Mouse (Mus musculus) hindbrain, embryonic 16.5 days (tissue): ENCODE results near the gene Nfu1. TPM values are rescaled to one million over a fixed set of nuclear protein-coding genes. Genes with fewer than 3 reads are reported as not detected.

Experiments used
- ATAC-seq: fragments of 200-750 bp; cut with Nextera tagmentation; 2 replicates; pipeline ENCODE4 v1.8.0; 2017; ENCODE audit warnings: moderate TSS enrichment, moderate library complexity
- H3K27ac ChIP-seq: fragments of 300-500 bp; sonication (generic); 2 replicates; pipeline ENCODE4 v1.5.1; 2014; ENCODE audit warnings: low read depth, mild to moderate bottlenecking, control low read depth, low read length, moderate library complexity
- H3K27me3 ChIP-seq: fragments of 300-500 bp; sonication (generic); replicated peaks from 2 replicates; pipeline ENCODE4 v1.6.1; 2014; ENCODE audit warnings: low read length; ENCODE audit not compliant: control insufficient read depth, insufficient read depth
- H3K36me3 ChIP-seq: fragments of 300-500 bp; sonication (generic); 2 replicates; pipeline ENCODE4 v1.6.1; 2014; ENCODE audit warnings: mild to moderate bottlenecking, low read length, moderate library complexity, mixed read lengths; ENCODE audit not compliant: control insufficient read depth, insufficient read depth
- H3K4me1 ChIP-seq: fragments of 300-500 bp; sonication (generic); 2 replicates; pipeline ENCODE4 v1.6.1; 2014; ENCODE audit warnings: low read depth, low read length; ENCODE audit not compliant: control insufficient read depth, insufficient read depth
- H3K4me2 ChIP-seq: fragments of 300-500 bp; sonication (generic); 2 replicates; pipeline ENCODE4 v1.6.1; 2014; ENCODE audit warnings: mild to moderate bottlenecking, low read length, control low read depth, moderate library complexity
- H3K4me3 ChIP-seq: fragments of 300-500 bp; sonication (generic); 2 replicates; pipeline ENCODE4 v1.5.1; 2014; ENCODE audit warnings: mild to moderate bottlenecking, low read length, control low read depth, moderate library complexity
- H3K9ac ChIP-seq: fragments of 300-500 bp; sonication (generic); 2 replicates; pipeline ENCODE4 v1.6.1; 2014; ENCODE audit warnings: low read depth, mild to moderate bottlenecking, control low read depth, low read length, moderate library complexity
- H3K9me3 ChIP-seq: fragments of 300-500 bp; sonication (generic); 2 replicates; pipeline ENCODE4 v1.6.1; 2014; ENCODE audit warnings: mild to moderate bottlenecking, low read length, moderate library complexity; ENCODE audit not compliant: control insufficient read depth
- WGBS: fragments of 180-500 bp; shearing (Covaris S2); extraction: QIAGEN DNeasy Blood & Tissue Kit; methylation state at CpG from one replicate; pipeline ENCODE4 v1.1.7; 2014; 5-methylcytosine and 5-hydroxymethylcytosine counted together
- polyA plus RNA-seq: library from polyadenylated mRNA; unstranded; fragments of >200 nt; fragmentation: Nextera tagmentation; extraction: Ambion mirVana; gene quantifications from 2 replicates; pipeline ENCODE4 v1.2.1, GENCODE M21; 2015

Gene Nfu1
- 144 and 154 TPM in 2 replicates for polyA plus RNA-seq

DNA sequence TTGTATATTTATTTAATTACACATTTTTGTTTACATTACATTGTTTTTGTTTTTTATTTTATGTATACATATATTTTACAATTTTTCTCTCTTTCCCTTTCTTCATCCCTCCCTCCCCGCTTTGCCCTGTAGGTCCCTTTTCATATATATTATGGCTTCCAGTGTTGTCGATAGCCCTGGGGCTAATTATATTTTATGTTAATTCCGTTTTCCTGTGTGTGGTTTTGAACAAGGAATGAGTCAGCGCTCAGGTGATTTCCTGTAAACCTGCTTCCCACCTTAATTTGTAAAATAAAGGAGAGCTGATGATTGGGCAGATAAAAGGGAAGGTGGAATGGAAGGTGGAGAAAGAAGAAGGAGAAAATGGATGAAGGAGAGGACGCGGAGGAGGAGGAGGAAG is at the start of gene Nfu1:
Gene Nfu1 (plus strand): TSS at position 350 of the 400 bp plus-strand sequence.
- ATAC-seq, result no peak
- no peaks in the 10 kb centered on the region for H3K9me3 ChIP-seq
- H3K27me3 ChIP-seq, result no peaks in the 10 kb centered on the region
- peak within 1 kb of the TSS; percentile 90 for H3K27ac ChIP-seq
- H3K4me2 ChIP-seq, result peak within 1 kb of the TSS; percentile 69
- WGBS, result 81% methylated on average over 6 of the region's 6 CpGs
- H3K4me3 ChIP-seq, result peak within 1 kb of the TSS; percentile 96
- peaks cover 7% of the 10 kb centered on the region for H3K4me1 ChIP-seq
- H3K9ac ChIP-seq, result peak within 1 kb of the TSS; percentile 99
- H3K36me3 ChIP-seq, result peaks cover 5% of the 10 kb centered on the region; the same call in 1 of the 2 replicates

DNA sequence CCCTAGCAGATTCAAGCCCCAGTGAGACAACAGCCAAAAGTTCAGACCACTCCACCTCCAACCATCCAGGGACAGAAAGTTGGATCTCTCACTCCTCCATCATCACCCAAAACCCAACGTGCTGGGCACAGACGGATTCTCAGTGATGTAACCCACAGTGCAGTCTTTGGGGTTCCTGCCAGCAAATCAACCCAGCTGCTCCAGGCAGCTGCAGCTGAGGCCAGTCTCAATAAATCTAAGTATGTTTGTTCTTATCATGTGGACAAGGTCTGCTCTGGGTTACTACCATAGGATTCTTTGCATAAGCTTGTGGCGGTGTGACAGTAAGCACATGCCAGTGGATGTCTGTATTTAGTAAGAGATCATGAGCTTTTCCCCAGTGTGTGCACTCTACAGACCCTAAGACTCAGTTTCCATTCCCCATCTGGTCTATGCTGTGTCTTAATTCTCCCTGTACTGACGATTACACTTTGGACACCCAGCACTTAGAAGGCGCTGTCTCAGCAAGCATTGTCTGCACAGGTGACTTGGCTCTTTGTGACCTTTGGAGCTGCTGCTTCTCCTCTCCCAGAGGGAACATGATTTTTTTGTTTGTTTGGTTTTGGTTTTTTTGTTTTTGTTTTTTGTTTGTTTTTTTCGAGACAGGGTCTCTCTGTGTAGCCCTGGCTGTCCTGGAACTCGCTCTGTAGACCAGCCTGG is 44.9 kb upstream of the Nfu1 start:
- ATAC-seq, result no peak
- H3K4me3 ChIP-seq, result no peak overlapping the region
- 91% methylated on average over 7 of the region's 7 CpGs for WGBS
- H3K4me1 ChIP-seq, result no peaks in the 10 kb centered on the region
- no peak overlapping the region for H3K9ac ChIP-seq
- no peak overlapping the region for H3K27ac ChIP-seq
- no peaks in the 10 kb centered on the region for H3K27me3 ChIP-seq
- H3K9me3 ChIP-seq, result no peaks in the 10 kb centered on the region
- peaks cover 19% of the 10 kb centered on the region for H3K36me3 ChIP-seq
- H3K4me2 ChIP-seq, result no peak overlapping the region

DNA sequence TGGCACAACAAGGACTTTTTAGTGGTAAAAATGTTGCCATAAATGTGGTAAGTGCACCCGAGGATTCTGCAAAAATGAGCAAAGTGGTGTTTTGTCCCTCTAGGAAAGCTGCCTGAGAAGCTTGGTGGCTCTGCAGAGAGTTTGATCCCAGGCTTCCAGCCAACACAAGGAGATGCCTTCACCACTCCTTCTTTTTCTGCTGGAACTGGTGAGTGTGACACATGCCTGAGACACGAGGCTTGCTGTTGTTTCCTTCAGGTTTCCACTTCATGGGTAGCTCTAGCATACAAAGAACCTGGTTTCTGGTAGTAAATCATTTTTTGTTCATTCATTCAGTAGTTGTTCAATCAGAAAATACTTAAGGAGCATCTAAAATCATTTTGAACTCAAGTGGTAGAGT is 41.9 kb upstream of the Nfu1 start:
- no peaks in the 10 kb centered on the region for H3K9me3 ChIP-seq
- no peaks in the 10 kb centered on the region for H3K4me1 ChIP-seq
- H3K4me2 ChIP-seq, result no peak overlapping the region
- no peak overlapping the region for H3K27ac ChIP-seq
- WGBS, result 87% methylated on average over 2 of the region's 2 CpGs
- ATAC-seq, result no peak
- no peaks in the 10 kb centered on the region for H3K27me3 ChIP-seq
- no peak overlapping the region for H3K4me3 ChIP-seq
- peaks cover 18% of the 10 kb centered on the region for H3K36me3 ChIP-seq
- no peak overlapping the region for H3K9ac ChIP-seq

DNA sequence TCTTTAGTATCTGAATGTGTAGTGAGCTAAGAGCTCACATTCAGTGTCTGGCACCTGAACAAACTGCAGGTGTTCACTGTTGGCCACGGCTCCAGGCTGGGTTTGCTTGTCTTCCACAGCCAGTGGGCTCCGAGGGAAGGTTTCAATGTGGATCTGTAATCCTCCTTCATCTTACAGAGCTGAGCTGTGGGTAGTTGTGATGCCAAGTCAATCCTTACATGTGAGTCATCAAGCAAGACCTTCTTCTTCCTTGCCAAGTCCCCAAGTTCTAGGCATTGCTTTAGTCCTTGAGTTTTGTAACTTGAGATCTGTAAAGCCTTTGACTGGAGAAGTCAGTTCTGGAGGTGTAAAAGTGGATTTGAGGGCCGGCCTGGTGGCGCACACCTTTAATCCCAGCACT is 35.1 kb upstream of the Nfu1 start:
- Histone ChIP-seq H3K9ac (no peak overlapping the region), H3K36me3 (peaks cover 22% of the 10 kb centered on the region), H3K4me1 (no peaks in the 10 kb centered on the region), H3K4me3 (no peak overlapping the region), H3K9me3 (no peaks in the 10 kb centered on the region), H3K4me2 (no peak overlapping the region), H3K27me3 (no peaks in the 10 kb centered on the region), H3K27ac (no peak overlapping the region)
- WGBS, result 97% methylated on average over 4 of the region's 4 CpGs
- ATAC-seq, result no peak

DNA sequence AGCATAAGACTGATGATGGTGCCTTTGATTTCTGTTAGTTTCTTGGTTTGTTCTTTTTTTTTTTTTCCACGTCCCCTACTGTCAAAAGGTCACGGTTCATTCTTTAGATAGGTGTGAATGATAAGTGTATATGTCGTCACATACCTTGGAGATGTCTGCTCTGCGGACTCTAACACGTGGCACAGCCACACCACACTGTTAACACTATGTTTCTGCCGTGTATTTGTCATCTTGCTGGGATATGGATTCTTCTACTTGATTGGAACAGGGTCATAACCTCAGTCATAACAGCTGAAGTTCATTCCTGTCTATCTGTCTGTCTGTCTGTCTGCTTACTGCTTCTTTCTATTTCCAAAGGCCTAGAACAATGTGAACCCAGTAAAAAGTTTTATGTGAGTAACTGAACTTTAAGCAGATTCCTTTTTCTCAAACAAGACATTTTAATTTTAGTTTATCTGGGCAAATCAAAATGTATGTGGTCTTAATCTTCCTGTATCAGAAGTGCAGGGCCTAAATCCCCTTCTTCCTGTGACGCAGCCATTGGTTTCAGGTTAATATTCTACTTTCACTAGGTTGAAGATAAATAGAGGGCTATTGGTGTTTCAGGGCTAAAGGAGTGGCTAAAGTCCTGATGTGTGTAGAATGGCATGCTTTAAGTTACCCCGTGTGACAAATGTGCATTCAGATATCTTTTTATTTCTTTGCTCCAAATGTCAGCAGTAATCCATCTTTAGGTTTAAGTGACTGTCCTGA is 30.7 kb upstream of the Nfu1 start:
- WGBS, result 88% methylated on average over 8 of the region's 8 CpGs
- Histone ChIP-seq H3K4me2 (no peak overlapping the region), H3K36me3 (peaks cover 15% of the 10 kb centered on the region), H3K9ac (no peak overlapping the region), H3K4me3 (no peak overlapping the region), H3K4me1 (no peaks in the 10 kb centered on the region), H3K27me3 (no peaks in the 10 kb centered on the region), H3K27ac (no peak overlapping the region), H3K9me3 (no peaks in the 10 kb centered on the region)
- ATAC-seq, result no peak

DNA sequence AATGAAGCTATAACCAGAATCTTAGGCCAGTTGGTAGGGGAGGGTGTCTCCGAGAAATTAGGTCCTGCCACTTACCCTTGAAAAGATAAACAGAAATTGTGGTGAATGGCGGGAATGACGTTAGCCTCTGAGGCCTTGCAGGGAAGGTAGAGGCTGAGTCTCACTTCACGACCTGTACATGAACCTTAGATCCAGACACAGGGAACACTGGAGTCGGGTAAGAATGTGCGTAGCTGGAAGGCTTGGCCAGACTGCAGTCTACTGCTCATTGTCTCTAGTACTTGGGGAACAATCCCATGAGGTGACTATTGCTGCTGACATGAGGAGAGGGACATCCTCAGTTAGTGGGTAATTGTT is 30.1 kb upstream of the Nfu1 start:
- H3K4me2 ChIP-seq, result no peak overlapping the region
- peaks cover 13% of the 10 kb centered on the region for H3K36me3 ChIP-seq
- ATAC-seq, result no peak
- H3K4me3 ChIP-seq, result no peak overlapping the region
- no peak overlapping the region for H3K27ac ChIP-seq
- no peaks in the 10 kb centered on the region for H3K4me1 ChIP-seq
- no peaks in the 10 kb centered on the region for H3K9me3 ChIP-seq
- H3K9ac ChIP-seq, result no peak overlapping the region
- WGBS, result 83% methylated on average over 6 of the region's 6 CpGs
- no peaks in the 10 kb centered on the region for H3K27me3 ChIP-seq

DNA sequence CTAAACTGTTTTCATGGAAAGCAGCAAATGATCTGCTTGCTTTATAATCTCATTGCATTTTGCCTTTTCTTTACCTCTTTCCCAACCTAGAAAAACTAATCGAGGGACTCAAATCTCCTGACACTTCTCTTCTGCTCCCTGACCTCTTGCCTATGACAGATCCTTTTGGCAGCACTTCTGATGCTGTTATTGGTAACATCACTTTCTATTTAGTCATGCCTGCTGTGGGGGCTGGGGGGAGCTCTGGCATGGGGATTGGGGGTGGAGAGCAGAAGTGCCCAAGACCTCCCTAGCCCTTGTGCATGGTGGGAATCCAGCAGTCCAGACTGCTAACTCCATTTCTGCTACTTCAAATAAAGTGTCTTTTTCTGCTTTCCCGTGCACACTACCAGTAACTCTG is 27.8 kb upstream of the Nfu1 start:
- no peak for ATAC-seq
- Histone ChIP-seq H3K36me3 (peaks cover 12% of the 10 kb centered on the region; the same call in 1 of the 2 replicates), H3K4me3 (no peak overlapping the region), H3K27ac (no peak overlapping the region), H3K9ac (no peak overlapping the region), H3K4me1 (no peaks in the 10 kb centered on the region), H3K9me3 (no peaks in the 10 kb centered on the region), H3K4me2 (no peak overlapping the region), H3K27me3 (no peaks in the 10 kb centered on the region)
- WGBS, result 85% methylated on average over 2 of the region's 2 CpGs

DNA sequence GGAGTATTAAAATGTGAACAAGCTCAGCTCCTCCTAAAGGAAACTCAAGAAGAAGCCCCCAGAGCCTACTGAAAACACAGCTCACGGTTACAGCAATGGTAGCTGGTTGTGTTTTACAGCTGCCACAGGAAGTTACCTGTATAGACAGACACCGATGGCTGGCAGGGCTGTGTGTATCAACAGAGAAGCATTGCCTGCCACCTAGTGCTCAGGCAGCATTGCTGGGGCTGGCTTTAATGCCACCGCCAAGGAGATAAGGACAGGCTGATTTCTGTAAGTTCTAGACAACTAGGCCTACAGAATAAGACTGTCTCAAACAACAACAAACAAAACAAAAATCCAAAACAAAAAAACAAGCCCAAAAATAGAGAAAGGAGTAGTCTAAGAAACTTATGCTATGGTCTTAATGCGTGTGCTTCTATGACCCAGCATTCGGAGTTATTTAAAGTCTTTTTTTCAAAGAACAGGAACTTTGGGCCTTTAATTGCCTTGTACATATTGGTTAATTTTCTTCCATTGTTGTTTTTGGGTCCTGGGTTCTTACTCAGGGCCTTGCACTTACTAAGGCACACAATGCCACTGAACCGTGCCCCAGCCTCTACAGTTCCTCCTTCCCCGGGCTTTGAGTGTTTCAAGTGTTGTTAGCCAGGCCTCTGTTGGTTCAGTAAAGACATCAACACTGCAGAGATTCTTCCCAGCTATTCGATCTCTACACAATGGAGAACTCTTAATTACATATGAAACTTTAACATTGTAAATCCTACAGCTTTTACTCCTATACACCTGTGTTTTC is 23.5 kb upstream of the Nfu1 start:
- 85% methylated on average over 8 of the region's 8 CpGs for WGBS
- Histone ChIP-seq H3K9ac (no peak overlapping the region), H3K4me2 (no peak overlapping the region), H3K4me1 (no peaks in the 10 kb centered on the region), H3K36me3 (peaks cover 12% of the 10 kb centered on the region; the same call in 1 of the 2 replicates), H3K9me3 (no peaks in the 10 kb centered on the region), H3K4me3 (no peak overlapping the region), H3K27me3 (no peaks in the 10 kb centered on the region), H3K27ac (no peak overlapping the region)
- no peak for ATAC-seq

DNA sequence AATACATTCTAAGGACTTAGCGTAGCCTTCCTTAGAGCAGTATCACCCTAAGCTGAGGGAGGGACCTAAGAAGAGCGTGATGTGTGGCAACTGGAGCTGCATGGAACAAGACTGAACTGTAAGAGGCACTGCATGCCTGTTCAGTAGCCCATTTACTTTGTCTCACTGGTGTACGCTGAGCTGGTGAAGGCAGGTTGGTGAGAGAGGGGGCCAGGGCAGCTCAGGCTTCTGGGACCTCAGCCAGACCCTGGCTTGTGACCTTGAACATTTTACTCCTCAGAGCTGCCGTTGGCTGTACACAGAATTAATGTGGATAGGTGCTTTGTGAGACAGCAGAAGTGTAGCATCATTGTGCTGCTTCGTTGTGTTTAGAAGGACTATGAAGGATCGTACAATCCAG is 19.5 kb upstream of the Nfu1 start:
- Histone ChIP-seq H3K27me3 (no peaks in the 10 kb centered on the region), H3K9me3 (no peaks in the 10 kb centered on the region), H3K4me3 (no peak overlapping the region), H3K27ac (no peak overlapping the region), H3K9ac (no peak overlapping the region), H3K4me2 (no peak overlapping the region), H3K36me3 (peaks cover 5% of the 10 kb centered on the region; the same call in 1 of the 2 replicates), H3K4me1 (no peaks in the 10 kb centered on the region)
- no peak for ATAC-seq
- WGBS, result 82% methylated on average over 6 of the region's 6 CpGs
